Mouse (Mus musculus): ENCODE data around the gene Mrgprg. TPM values are rescaled to one million over a fixed set of nuclear protein-coding genes. Genes with fewer than 3 reads are reported as not detected.

The Mrgprg gene
- polyA plus RNA-seq, 1 experiment from 2014 or later: not detected

DNA sequence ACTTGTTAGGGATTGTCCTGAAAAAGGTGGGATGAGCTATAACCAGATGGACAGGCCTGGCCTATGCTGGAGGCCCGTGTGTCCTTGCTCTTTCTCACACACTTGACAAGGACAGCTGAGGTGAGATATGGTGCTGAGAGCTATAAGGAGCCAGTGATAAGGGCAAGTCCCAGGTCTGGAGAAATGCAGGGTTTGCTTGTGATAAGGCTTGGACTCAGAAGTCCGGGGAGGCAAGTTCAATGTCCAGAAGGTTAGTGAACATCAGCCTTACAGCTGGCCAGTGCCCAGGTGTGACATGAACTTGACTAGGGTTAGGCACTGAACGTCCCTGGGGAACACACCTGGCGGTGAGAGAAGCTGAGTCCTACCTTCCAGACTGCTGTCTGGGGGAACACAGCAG, 14.7 kb downstream of the Mrgprg start:
- ATAC-seq (ENCODE audit: low read depth) (no peak), DNase-seq (ENCODE audit: low spot score) (no peak)
- H3K9me3 ChIP-seq (ENCODE audit: control insufficient read depth, low read length): no peaks in the 10 kb centered on the region
- no peak overlapping the region for H3K9ac ChIP-seq (ENCODE audit: low read depth, low read length)
- 0 out of 2 replicates have a peak, but pooled peaks cover 5% of the 10 kb centered on the region for H3K4me1 ChIP-seq (ENCODE audit: control insufficient read depth, insufficient read depth, low read length)
- no peak overlapping the region for H3K4me3 ChIP-seq (ENCODE audit: low read depth, low read length)
- H3K27ac ChIP-seq (replicated peaks; ENCODE audit: low read depth, low read length): no peak overlapping the region
- 73% methylated on average over 4 of the region's 4 CpGs for WGBS
- no peak overlapping the region for H3K4me2 ChIP-seq (ENCODE audit: low read depth, low read length)
- H3K36me3 ChIP-seq (ENCODE audit: control insufficient read depth, insufficient read depth, low read length): no peaks in the 10 kb centered on the region
- no peaks in the 10 kb centered on the region; the same call in 1 of the 2 replicates for H3K27me3 ChIP-seq (replicated peaks; ENCODE audit: control insufficient read depth, insufficient read depth, low read length)

DNA sequence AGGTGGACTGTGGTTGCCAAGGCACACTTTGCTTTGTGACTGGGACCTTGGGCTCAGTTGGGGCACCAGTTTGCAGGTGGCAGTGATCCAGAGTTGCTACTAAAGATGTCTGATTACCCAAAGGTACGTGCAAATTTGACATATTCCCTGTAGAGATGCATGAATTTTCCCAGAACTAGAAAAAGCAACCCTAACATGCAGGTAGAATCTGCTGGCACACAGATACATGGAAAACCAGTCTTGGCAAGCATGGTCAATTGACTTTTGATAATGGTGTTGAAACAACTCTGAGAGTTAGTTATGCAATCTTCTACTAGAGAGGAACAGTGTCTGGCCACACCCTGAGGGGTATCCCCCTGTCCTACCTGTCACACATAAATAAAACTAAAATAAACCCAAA, 15.4 kb downstream of the Mrgprg start:
- peak; percentile 33 for DNase-seq (ENCODE audit: low spot score)
- Histone ChIP-seq H3K27ac (replicated peaks; ENCODE audit: low read depth, low read length) (no peak overlapping the region), H3K4me2 (ENCODE audit: low read depth, low read length) (no peak overlapping the region), H3K9ac (ENCODE audit: low read depth, low read length) (no peak overlapping the region), H3K4me1 (ENCODE audit: control insufficient read depth, insufficient read depth, low read length) (0 out of 2 replicates have a peak, but pooled peaks cover under 1% of the 10 kb centered on the region), H3K36me3 (ENCODE audit: control insufficient read depth, insufficient read depth, low read length) (no peaks in the 10 kb centered on the region), H3K27me3 (replicated peaks; ENCODE audit: control insufficient read depth, insufficient read depth, low read length) (no peaks in the 10 kb centered on the region; the same call in 1 of the 2 replicates), H3K9me3 (ENCODE audit: control insufficient read depth, low read length) (no peaks in the 10 kb centered on the region), H3K4me3 (ENCODE audit: low read depth, low read length) (no peak overlapping the region)
- WGBS: 63% methylated on average over 1 of the region's 1 CpGs
- ATAC-seq (ENCODE audit: low read depth): no peak

- H3K4me2 ChIP-seq (ENCODE audit: low read depth, low read length): no peak overlapping the region
- 52% methylated on average over 3 of the region's 3 CpGs for WGBS
- no peak for DNase-seq (ENCODE audit: low spot score)
- ATAC-seq (ENCODE audit: low read depth): no peak
- H3K36me3 ChIP-seq (ENCODE audit: control insufficient read depth, insufficient read depth, low read length): no peaks in the 10 kb centered on the region
- no peak overlapping the region for H3K4me3 ChIP-seq (ENCODE audit: low read depth, low read length)
- no peak overlapping the region for H3K9ac ChIP-seq (ENCODE audit: low read depth, low read length)
- H3K27me3 ChIP-seq (replicated peaks; ENCODE audit: control insufficient read depth, insufficient read depth, low read length): no peaks in the 10 kb centered on the region
- H3K4me1 ChIP-seq (ENCODE audit: control insufficient read depth, insufficient read depth, low read length): 0 out of 2 replicates have a peak, but pooled peaks cover 4% of the 10 kb centered on the region
- no peak overlapping the region for H3K27ac ChIP-seq (replicated peaks; ENCODE audit: low read depth, low read length)
- no peaks in the 10 kb centered on the region for H3K9me3 ChIP-seq (ENCODE audit: control insufficient read depth, low read length)
These were observed 17.7 kb downstream of the Mrgprg start for GRCm38 (mm10) chr7:143749045-143749444.

- H3K4me3 ChIP-seq (ENCODE audit: low read depth, low read length): peak overlapping the region; percentile 19
- H3K4me1 ChIP-seq (ENCODE audit: control insufficient read depth, insufficient read depth, low read length): 0 out of 2 replicates have a peak, but pooled peaks cover 4% of the 10 kb centered on the region
- H3K27me3 ChIP-seq (replicated peaks; ENCODE audit: control insufficient read depth, insufficient read depth, low read length): no peaks in the 10 kb centered on the region
- H3K9me3 ChIP-seq (ENCODE audit: control insufficient read depth, low read length): no peaks in the 10 kb centered on the region
- no peaks in the 10 kb centered on the region for H3K36me3 ChIP-seq (ENCODE audit: control insufficient read depth, insufficient read depth, low read length)
- peak; percentile 89 for ATAC-seq (ENCODE audit: low read depth)
- peak; percentile 93 for DNase-seq (ENCODE audit: low spot score)
- peak overlapping the region; percentile 44; the same call in 1 of the 2 replicates for H3K9ac ChIP-seq (ENCODE audit: low read depth, low read length)
- peak overlapping the region; percentile 44 for H3K4me2 ChIP-seq (ENCODE audit: low read depth, low read length)
- 3% methylated on average over 16 of the region's 16 CpGs for WGBS
- H3K27ac ChIP-seq (replicated peaks; ENCODE audit: low read depth, low read length): peak overlapping the region; percentile 22; the same call in 1 of the 2 replicates
These were observed 18.5 kb downstream of the Mrgprg start for GRCm38 (mm10) chr7:143748041-143748868.

DNA sequence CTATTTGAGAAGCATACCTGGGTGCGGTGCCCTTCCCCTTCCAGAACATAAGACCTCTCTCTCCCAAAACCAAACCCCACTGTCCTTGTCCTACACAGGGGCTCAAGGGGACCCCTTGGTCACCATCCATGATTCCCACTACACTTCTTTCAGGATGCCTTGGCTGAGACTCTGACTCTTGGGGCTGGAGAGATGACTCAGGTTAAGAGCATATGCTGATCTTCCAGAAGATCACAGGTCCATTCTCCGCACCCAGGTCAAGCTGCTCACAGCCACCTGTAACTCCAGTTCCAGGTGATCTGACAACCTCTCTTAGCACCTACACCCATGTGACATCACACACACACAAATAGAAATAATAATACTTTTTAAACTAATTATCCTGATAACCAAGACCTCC, 26.1 kb downstream of the Mrgprg start:
- 20% methylated on average over 2 of the region's 2 CpGs for WGBS
- Histone ChIP-seq H3K4me2 (ENCODE audit: low read depth, low read length) (peak overlapping the region; percentile 67), H3K4me3 (ENCODE audit: low read depth, low read length) (peak overlapping the region; percentile 60), H3K9me3 (ENCODE audit: control insufficient read depth, low read length) (no peaks in the 10 kb centered on the region), H3K9ac (ENCODE audit: low read depth, low read length) (peak overlapping the region; percentile 86), H3K27ac (replicated peaks; ENCODE audit: low read depth, low read length) (no peak overlapping the region), H3K4me1 (ENCODE audit: control insufficient read depth, insufficient read depth, low read length) (peaks cover 20% of the 10 kb centered on the region), H3K36me3 (ENCODE audit: control insufficient read depth, insufficient read depth, low read length) (no peaks in the 10 kb centered on the region), H3K27me3 (replicated peaks; ENCODE audit: control insufficient read depth, insufficient read depth, low read length) (no peaks in the 10 kb centered on the region)
- DNase-seq (ENCODE audit: low spot score) (no peak), ATAC-seq (ENCODE audit: low read depth) (no peak)

DNA sequence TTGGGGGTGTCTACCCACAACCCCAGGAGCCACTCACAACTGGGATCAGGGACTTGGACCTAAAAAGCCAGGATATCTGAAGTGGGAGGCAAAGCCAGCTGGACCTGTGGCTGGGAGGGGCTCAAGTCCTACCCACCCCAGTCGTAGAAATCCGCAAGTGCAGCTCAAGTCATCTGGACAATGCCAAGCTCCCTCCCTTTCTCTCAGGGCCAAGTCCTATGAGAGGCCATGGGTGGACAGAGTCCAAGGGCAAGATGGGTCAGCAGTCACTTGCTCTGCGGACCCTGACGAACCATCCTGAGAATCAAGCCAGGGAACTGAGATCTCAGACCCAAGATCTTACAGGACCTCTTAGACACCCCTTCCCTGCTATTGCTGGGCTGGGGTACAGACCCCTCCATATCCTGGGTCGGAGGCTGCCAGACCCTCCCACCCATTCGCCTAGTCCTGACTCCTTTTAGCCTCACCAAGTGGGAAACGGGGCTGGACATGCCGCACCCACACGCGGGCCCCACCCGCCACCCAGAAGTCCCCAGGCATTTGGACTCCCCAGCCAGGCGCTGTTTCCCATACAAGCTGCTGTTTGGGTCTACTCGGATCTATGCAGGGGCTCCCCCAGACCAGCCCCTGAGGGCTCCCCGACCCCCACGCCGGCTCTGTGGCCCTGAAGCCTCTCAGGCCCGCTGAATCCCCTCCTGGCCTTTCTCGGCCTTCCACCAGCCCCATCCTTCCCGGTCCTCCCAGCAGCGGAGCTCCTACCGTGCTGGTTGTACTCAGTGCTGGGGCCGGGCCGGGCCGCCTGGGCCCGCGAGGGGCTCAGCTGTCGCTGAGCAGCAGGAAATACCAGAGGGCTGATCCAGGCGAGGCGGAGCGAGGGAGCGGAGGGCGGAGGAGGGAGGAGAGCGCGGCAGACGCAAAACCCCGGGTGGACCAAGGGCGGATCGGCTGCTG, 27.0 kb downstream of the Mrgprg start:
- Histone ChIP-seq H3K4me2 (ENCODE audit: low read depth, low read length) (peak overlapping the region; percentile 67), H3K27me3 (replicated peaks; ENCODE audit: control insufficient read depth, insufficient read depth, low read length) (no peaks in the 10 kb centered on the region), H3K36me3 (ENCODE audit: control insufficient read depth, insufficient read depth, low read length) (no peaks in the 10 kb centered on the region), H3K27ac (replicated peaks; ENCODE audit: low read depth, low read length) (peak overlapping the region; percentile 75), H3K4me1 (ENCODE audit: control insufficient read depth, insufficient read depth, low read length) (peaks cover 20% of the 10 kb centered on the region), H3K9ac (ENCODE audit: low read depth, low read length) (peak overlapping the region; percentile 86), H3K9me3 (ENCODE audit: control insufficient read depth, low read length) (no peaks in the 10 kb centered on the region), H3K4me3 (ENCODE audit: low read depth, low read length) (peak overlapping the region; percentile 60)
- 2% methylated on average over 34 of the region's 38 CpGs for WGBS
- DNase-seq (ENCODE audit: low spot score) (peak; percentile 92), ATAC-seq (ENCODE audit: low read depth) (peak; percentile 96)

GRCm38 (mm10) chr7:143738601-143739006, 28.2 kb downstream of the Mrgprg start:
- ATAC-seq (ENCODE audit: low read depth) (peak; percentile 26; the same call in 1 of the 2 replicates), DNase-seq (ENCODE audit: low spot score) (peak; percentile 65)
- no peaks in the 10 kb centered on the region for H3K9me3 ChIP-seq (ENCODE audit: control insufficient read depth, low read length)

GRCm38 (mm10) chr7:143738194-143738593, 28.6 kb downstream of the Mrgprg start:
- Histone ChIP-seq H3K4me2 (ENCODE audit: low read depth, low read length) (peak overlapping the region; percentile 67), H3K4me1 (ENCODE audit: control insufficient read depth, insufficient read depth, low read length) (peaks cover 20% of the 10 kb centered on the region), H3K36me3 (ENCODE audit: control insufficient read depth, insufficient read depth, low read length) (peaks cover 6% of the 10 kb centered on the region; the same call in 1 of the 2 replicates), H3K9me3 (ENCODE audit: control insufficient read depth, low read length) (no peaks in the 10 kb centered on the region), H3K4me3 (ENCODE audit: low read depth, low read length) (peak overlapping the region; percentile 60), H3K9ac (ENCODE audit: low read depth, low read length) (peak overlapping the region; percentile 86; the same call in 1 of the 2 replicates), H3K27ac (replicated peaks; ENCODE audit: low read depth, low read length) (peak overlapping the region; percentile 65), H3K27me3 (replicated peaks; ENCODE audit: control insufficient read depth, insufficient read depth, low read length) (no peaks in the 10 kb centered on the region)
- DNase-seq (ENCODE audit: low spot score) (peak; percentile 63), ATAC-seq (ENCODE audit: low read depth) (peak; percentile 19; the same call in 1 of the 2 replicates)
- 59% methylated on average over 6 of the region's 6 CpGs for WGBS

More at GRCm38 (mm10) chr7:143738601-143739006, 28.2 kb downstream of the Mrgprg start:
- H3K27ac ChIP-seq (replicated peaks; ENCODE audit: low read depth, low read length): peak overlapping the region; percentile 65
- 29% methylated on average over 5 of the region's 5 CpGs for WGBS
- peak overlapping the region; percentile 60 for H3K4me3 ChIP-seq (ENCODE audit: low read depth, low read length)
- peaks cover 1% of the 10 kb centered on the region; the same call in 1 of the 2 replicates for H3K36me3 ChIP-seq (ENCODE audit: control insufficient read depth, insufficient read depth, low read length)
- no peaks in the 10 kb centered on the region for H3K27me3 ChIP-seq (replicated peaks; ENCODE audit: control insufficient read depth, insufficient read depth, low read length)
- H3K4me1 ChIP-seq (ENCODE audit: control insufficient read depth, insufficient read depth, low read length): peaks cover 20% of the 10 kb centered on the region
- peak overlapping the region; percentile 67 for H3K4me2 ChIP-seq (ENCODE audit: low read depth, low read length)
- peak overlapping the region; percentile 86 for H3K9ac ChIP-seq (ENCODE audit: low read depth, low read length)
